In genomic region chr4:118144324-118144723, GRCm38 (mm10) we compare ENCODE assay signal across 12 mouse cellular contexts. TPM values are rescaled to one million over a fixed set of nuclear protein-coding genes. Genes with fewer than 3 reads are reported as not detected.
DNase-seq lines count a peak whose midpoint lies in the region; ATAC-seq and TF ChIP-seq lines count a peak whose summit lies in the region.
"Had no signal": no experiment of that assay in that cellular context is flagged by ENCODE, and none has a peak within 500 bp of the region (broad histone marks: within the 10 kb centered on the region; RNA-seq: fewer than 3 reads in every experiment).

No protein-coding gene starts in this region.

- H3K27me3 ChIP-seq in liver, embryonic 15.5 days = no peaks in the 10 kb centered on the region
- no peaks in the 10 kb centered on the region for H3K27me3 ChIP-seq in liver, embryonic 11.5 days (replicated peaks; ENCODE audit: control insufficient read depth, insufficient read depth, low read length)

- ATAC-seq in liver, embryonic 15.5 days (ENCODE audit: insufficient read depth) = peak; percentile 49
- ATAC-seq in liver, embryonic 11.5 days (replicated peaks; ENCODE audit: low FRiP score) = no peak
- peak; percentile 98 for ATAC-seq in common myeloid progenitor, adult 5-6 weeks (replicated peaks; ENCODE audit: low read depth, poor library complexity, severe bottlenecking)
- no peak for ATAC-seq in megakaryocyte-erythroid progenitor cell, adult 5-6 weeks (replicated peaks; ENCODE audit: low FRiP score, low TSS enrichment, poor library complexity, severe bottlenecking)

- no peak for DNase-seq in gastrocnemius, adult 2 months
- DNase-seq in gastrocnemius, postnatal 4 days (ENCODE audit: low spot score in 2 of 2) = no peak
- no peak for DNase-seq in liver, embryonic 11.5 days (ENCODE audit: low spot score)
- peak; percentile 78 to 83 for DNase-seq in spleen, postnatal 36 days (ENCODE audit: low spot score in 2 of 2)
- DNase-seq in cerebellum, postnatal 36 days = no peak
- DNase-seq: heart, postnatal 14 days; right cerebral cortex, adult 18-20 months had no signal

- intact Hi-C loops in gastrocnemius, adult 2 months (cut with DNase I) = no loop called here

- whole genome bisulfite sequencing in liver, embryonic 15.5 days (ENCODE audit: insufficient replicate concordance) = 58% methylated on average over 9 of the region's 9 CpGs
- WGBS in liver, embryonic 11.5 days = 75% methylated on average over 9 of the region's 9 CpGs

- no peaks in the 10 kb centered on the region for H3K9me3 ChIP-seq in liver, embryonic 15.5 days (replicated peaks)
- H3K9me3 ChIP-seq in liver, embryonic 11.5 days (ENCODE audit: control insufficient read depth, low read length) = no peaks in the 10 kb centered on the region
- H3K9me3 ChIP-seq: midbrain, embryonic 10.5 days had no signal

- H3K4me3 ChIP-seq in gastrocnemius, adult 2 months = peak overlapping the region; percentile 0; the same call in 1 of the 2 replicates
- no peak overlapping the region for H3K4me3 ChIP-seq in liver, embryonic 15.5 days (replicated peaks)
- H3K4me3 ChIP-seq in liver, embryonic 11.5 days (ENCODE audit: low read depth, low read length) = no peak overlapping the region
- H3K4me3 ChIP-seq: erythroblast, embryonic 14.5 days; midbrain, embryonic 10.5 days had no signal

- no peak overlapping the region for H3K4me2 ChIP-seq in liver, embryonic 15.5 days
- H3K4me2 ChIP-seq in liver, embryonic 11.5 days = no peak overlapping the region

- peak overlapping the region; percentile 95 for H3K27ac ChIP-seq in gastrocnemius, adult 2 months
- H3K27ac ChIP-seq in liver, embryonic 15.5 days (replicated peaks) = 0 out of 2 replicates have a peak overlapping the region, but pooled peaks have one; percentile 24
- H3K27ac ChIP-seq in liver, embryonic 11.5 days (ENCODE audit: low read depth, low read length) = no peak overlapping the region
- H3K27ac ChIP-seq: midbrain, embryonic 10.5 days had no signal

- no peak overlapping the region for H3K9ac ChIP-seq in liver, embryonic 15.5 days
- no peak overlapping the region for H3K9ac ChIP-seq in liver, embryonic 11.5 days (ENCODE audit: low read depth, low read length)

- H3K36me3 ChIP-seq in liver, embryonic 15.5 days (replicated peaks) = peaks cover 96% of the 10 kb centered on the region
- peaks cover 60% of the 10 kb centered on the region for H3K36me3 ChIP-seq in liver, embryonic 11.5 days (ENCODE audit: control insufficient read depth, insufficient read depth, low read length)

- peaks cover 27% of the 10 kb centered on the region for H3K4me1 ChIP-seq in liver, embryonic 15.5 days (replicated peaks)
- H3K4me1 ChIP-seq in liver, embryonic 11.5 days (replicated peaks; ENCODE audit: control insufficient read depth, insufficient read depth, low read length) = peaks cover 2% of the 10 kb centered on the region; the same call in 1 of the 2 replicates
- H3K4me1 ChIP-seq: midbrain, embryonic 10.5 days had no signal

- no peak for TF ChIP-seq CTCF in gastrocnemius, adult 2 months (IDR thresholded peaks at IDR 0.05)

RNA-seq across cellular contexts. Expression of gene St3gal3, which starts 9.6 kb away (rescaled TPM):
- 10 to 100 TPM; 73.4 to 75.0 TPM for total RNA-seq in gastrocnemius, adult 2 months (2021)
- 10 to 100 TPM; 34.9 to 37.5 TPM for total RNA-seq in gastrocnemius, postnatal 4 days (2021)
- polyA plus RNA-seq in liver, embryonic 15.5 days (2015; fragmentation: Nextera tagmentation; extraction: Ambion mirVana) = 2.0 and 2.2 TPM in 2 replicates
- 4.1 and 4.5 TPM in 2 replicates for polyA plus RNA-seq in liver, embryonic 11.5 days (2014; fragmentation: Nextera tagmentation; extraction: Ambion mirVana)
- 9.2 and 11.0 TPM in 2 replicates for total RNA-seq in common myeloid progenitor, adult 5-6 weeks (2017)
- 14.1 and 28.4 TPM in 2 replicates for total RNA-seq in megakaryocyte-erythroid progenitor cell, adult 5-6 weeks (2014; fragmentation: Nextera tagmentation)
- total RNA-seq in megakaryocyte-erythroid progenitor cell, adult 5-6 weeks (2017) = 6.6 and 8.4 TPM in 2 replicates

RNA-seq across cellular contexts. Expression of gene Kdm4a, which starts 35.5 kb away (rescaled TPM):
- 10 to 100 TPM; 18.0 to 34.4 TPM for total RNA-seq in gastrocnemius, adult 2 months (2021)
- 10 to 100 TPM; 34.4 to 35.7 TPM for total RNA-seq in gastrocnemius, postnatal 4 days (2021)
- polyA plus RNA-seq in liver, embryonic 15.5 days (2015; fragmentation: Nextera tagmentation; extraction: Ambion mirVana) = 9.0 and 10.1 TPM in 2 replicates
- polyA plus RNA-seq in liver, embryonic 11.5 days (2014; fragmentation: Nextera tagmentation; extraction: Ambion mirVana) = 22.8 and 23.6 TPM in 2 replicates
- 32.6 and 34.3 TPM in 2 replicates for total RNA-seq in common myeloid progenitor, adult 5-6 weeks (2017)
- total RNA-seq in megakaryocyte-erythroid progenitor cell, adult 5-6 weeks (2014; fragmentation: Nextera tagmentation) = 20.5 and 24.9 TPM in 2 replicates
- 28.8 and 36.0 TPM in 2 replicates for total RNA-seq in megakaryocyte-erythroid progenitor cell, adult 5-6 weeks (2017)

Comparison
In these comparisons a context has a peak if more than half of its experiments do, and no peak if none do; other contexts are left out.
1. ATAC-seq: peak in liver, embryonic 15.5 days (single experiment) and common myeloid progenitor, adult 5-6 weeks (single experiment); none in liver, embryonic 11.5 days (single experiment) and megakaryocyte-erythroid progenitor cell, adult 5-6 weeks (single experiment).
2. DNase-seq: peak in spleen, postnatal 36 days (2 of 2); none in gastrocnemius, adult 2 months (single experiment), gastrocnemius, postnatal 4 days (0 of 2), liver, embryonic 11.5 days (single experiment) and cerebellum, postnatal 36 days (0 of 2).